Mouse (Mus musculus) ES-E14 (cell line): ENCODE measurements at regions not wholly inside any gene's neighbourhood (a gene's known extent, or its start where the extent isn't known, plus 50 kb on each side); places are given as distances from the start of the nearest gene placed in this dataset.
A peak's percentile ranks its signal among the peaks of the same experiment; 100 is the strongest.

ENCODE experiments used
- DNase-seq: peaks from one replicate; pipeline ENCODE4 v3.0.0-alpha.2; 2013; ENCODE audit warnings: low read depth, low spot score
- H3K27ac ChIP-seq: 2 replicates; pipeline ENCODE4 v1.5.1; 2012; ENCODE audit warnings: low read depth, mild to moderate bottlenecking, low read length, moderate library complexity, mixed read lengths; ENCODE audit not compliant: poor library complexity, insufficient read depth, severe bottlenecking
- H3K36me3 ChIP-seq: 2 replicates; pipeline ENCODE4 v1.6.1; 2012; ENCODE audit warnings: mild to moderate bottlenecking, low read length, moderate library complexity, mixed read lengths; ENCODE audit not compliant: control insufficient read depth, poor library complexity, insufficient read depth, severe bottlenecking
- H3K4me1 ChIP-seq, 2 experiments: fragments of 150-350 bp in 1 of 2; sonication (generic) in 1 of 2; 2 replicates each; pipeline ENCODE4 v1.6.1; 2012; ENCODE audit warnings: low read length in 2 of 2, mild to moderate bottlenecking in 1 of 2, mixed read lengths in 1 of 2; ENCODE audit not compliant: control insufficient read depth in 2 of 2, insufficient read depth in 2 of 2, poor library complexity in 1 of 2
- H3K4me3 ChIP-seq, 2 experiments: fragments of 150-350 bp in 1 of 2; sonication (generic) in 1 of 2; 2 replicates each; pipeline ENCODE4 v1.5.1; 2012; ENCODE audit warnings: low read length in 2 of 2, low read depth in 1 of 2, mild to moderate bottlenecking in 1 of 2, mixed read lengths in 1 of 2; ENCODE audit not compliant: insufficient read depth in 1 of 2, poor library complexity in 1 of 2, severe bottlenecking in 1 of 2
- H3K9ac ChIP-seq: 2 replicates; pipeline ENCODE4 v1.6.1; 2012; ENCODE audit warnings: low read depth, mild to moderate bottlenecking, low read length, mixed read lengths; ENCODE audit not compliant: poor library complexity, insufficient read depth, severe bottlenecking
- H3K9me3 ChIP-seq: fragments of 150-350 bp; sonication (generic); 2 replicates; pipeline ENCODE4 v1.6.1; 2012; ENCODE audit warnings: low read depth, mild to moderate bottlenecking, low read length; ENCODE audit not compliant: control insufficient read depth, insufficient read depth
- CHD2 ChIP-seq: IDR thresholded peaks from 2 replicates; pipeline ENCODE4 v1.6.1; 2014; ENCODE audit warnings: mild to moderate bottlenecking, low read depth, low read length, inconsistent platforms
- HCFC1 ChIP-seq: IDR thresholded peaks from 2 replicates; pipeline ENCODE4 v1.6.1; 2012; ENCODE audit warnings: low read length, inconsistent platforms, borderline replicate concordance; ENCODE audit not compliant: insufficient read depth
- MAFK ChIP-seq: IDR thresholded peaks from 2 replicates; pipeline ENCODE4 v1.6.1; 2014; ENCODE audit warnings: mild to moderate bottlenecking, low read depth, low read length, inconsistent platforms; ENCODE audit not compliant: insufficient read depth
- ZC3H11A ChIP-seq: IDR thresholded peaks from 2 replicates; pipeline ENCODE4 v1.6.1; 2012; ENCODE audit warnings: low read depth, mild to moderate bottlenecking, inconsistent platforms, low read length, borderline replicate concordance
- ZNF384 ChIP-seq: IDR thresholded peaks from 2 replicates; pipeline ENCODE4 v1.6.1; 2012; ENCODE audit warnings: low read depth, low read length, inconsistent platforms
- in situ Hi-C, 2 experiments: fragments of 600-800 bp; cut with MboI; formaldehyde crosslinking; loops; one replicate each; pipeline ENCODE4 v1.15.1; 2025; ENCODE audit warnings: low sequenced_read_pairs in 2 of 2, inconsistent platforms in 1 of 2; ENCODE audit not compliant: unreplicated experiment in 2 of 2

GRCm38 (mm10) chr13:60476366-60476765 lies 125.4 kb upstream of the Dapk1 start:
- Histone ChIP-seq H3K9ac (no peak overlapping the region), H3K27ac (no peak overlapping the region), H3K36me3 (no peaks in the 10 kb centered on the region), H3K4me1 (peaks cover 0 to 8% of the 10 kb centered on the region in 2 experiments; a peak in 2 of 4 replicates), H3K9me3 (no peaks in the 10 kb centered on the region), H3K4me3 (no peak overlapping the region)
- DNase-seq: no peak
- in situ Hi-C loops: loop anchor here in 1 of 2 experiments (5.0 to 10.0 kb wide), 2 partner anchors 271 to 338 kb away; no protein-coding TSS in a partner anchor
- no peak for TF ChIP-seq ZC3H11A
- TF ChIP-seq HCFC1: no peak
- TF ChIP-seq CHD2: no peak
- TF ChIP-seq ZNF384: no peak
- no peak for TF ChIP-seq MAFK

DNA sequence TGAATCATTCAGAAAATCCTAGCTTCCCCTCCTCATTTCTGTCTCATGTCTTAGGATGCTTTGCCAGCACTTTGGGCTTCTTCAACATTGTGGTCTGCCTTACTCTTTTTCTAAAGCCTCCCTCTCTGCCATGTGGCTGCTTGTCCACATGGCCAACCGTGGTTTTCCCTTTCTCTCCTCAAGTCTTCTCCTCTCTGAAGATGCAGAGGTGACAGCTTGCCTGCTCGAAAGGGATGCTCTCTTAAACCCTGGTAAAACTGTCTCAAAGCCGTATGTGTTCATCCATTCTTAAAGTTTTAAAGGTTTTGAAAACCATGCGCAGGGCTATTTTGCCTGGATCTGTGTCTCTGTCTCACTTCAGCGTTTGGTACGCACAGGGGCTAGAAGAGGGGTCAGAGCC lies 123.4 kb upstream of the Dapk1 start:
- Histone ChIP-seq H3K4me1 (peaks cover 0 to 8% of the 10 kb centered on the region in 2 experiments; a peak in 2 of 4 replicates), H3K9me3 (no peaks in the 10 kb centered on the region), H3K36me3 (no peaks in the 10 kb centered on the region), H3K4me3 (no peak overlapping the region), H3K9ac (no peak overlapping the region), H3K27ac (no peak overlapping the region)
- in situ Hi-C loops: loop anchor here in 1 of 2 experiments (5.0 to 10.0 kb wide), 2 partner anchors 269 to 336 kb away; no protein-coding TSS in a partner anchor
- no peak for DNase-seq
- TF ChIP-seq MAFK (no peak), ZNF384 (no peak), ZC3H11A (no peak), HCFC1 (no peak), CHD2 (no peak)

DNA sequence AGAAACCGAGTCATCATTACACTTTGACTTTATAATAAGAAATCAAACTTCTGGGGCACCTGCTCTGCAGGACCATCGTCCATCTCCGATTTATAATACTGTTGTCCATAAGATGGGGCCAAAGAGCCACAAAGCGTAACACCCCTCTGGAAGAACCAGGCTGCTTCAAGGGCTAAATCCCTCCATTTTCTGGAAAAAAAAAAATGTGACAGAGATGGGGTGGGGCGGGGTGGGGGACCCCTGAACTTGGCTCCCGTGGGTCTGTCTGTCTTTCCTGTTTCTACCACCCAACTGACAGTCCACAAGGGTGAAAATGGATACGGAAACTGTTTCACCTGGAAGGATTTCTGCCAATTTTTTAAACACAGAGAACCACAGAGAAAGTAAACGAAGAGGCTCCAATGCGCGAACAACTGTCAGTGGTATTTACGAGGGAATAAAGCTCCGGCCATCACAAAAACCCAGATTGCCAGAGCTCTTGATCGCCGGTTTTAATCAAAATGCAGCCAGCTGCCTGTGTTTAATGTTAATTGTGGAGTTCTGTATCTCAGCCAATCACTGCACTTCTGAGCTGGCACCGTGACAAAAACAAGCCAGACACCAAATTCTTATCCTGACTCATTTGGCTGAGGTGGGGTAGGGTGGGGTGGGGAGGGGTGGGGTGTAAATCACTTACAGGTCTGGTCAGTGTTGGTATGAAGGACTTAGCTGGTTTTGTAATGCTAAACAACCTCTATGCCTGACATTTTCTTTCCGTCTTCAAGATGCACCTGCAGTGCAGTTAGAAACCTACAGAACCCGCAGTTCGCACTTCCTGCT lies 122.5 kb upstream of the Dapk1 start:
- H3K4me1 ChIP-seq: peaks cover 0 to 8% of the 10 kb centered on the region in 2 experiments; a peak in 2 of 4 replicates
- peak overlapping the region in 1 of 2 experiments; percentile 39; a peak in 1 of 4 replicates for H3K4me3 ChIP-seq
- TF ChIP-seq ZC3H11A (peak; percentile 55; the same call in 1 of the 2 replicates), ZNF384 (no peak)
- H3K9ac ChIP-seq: no peak overlapping the region
- no peaks in the 10 kb centered on the region for H3K9me3 ChIP-seq
- DNase-seq: no peak
- H3K36me3 ChIP-seq: no peaks in the 10 kb centered on the region
- H3K27ac ChIP-seq: no peak overlapping the region
- in situ Hi-C loops: loop anchor here in 1 of 2 experiments (5.0 to 10.0 kb wide), 2 partner anchors 268 to 336 kb away; no protein-coding TSS in a partner anchor

- Histone ChIP-seq H3K9ac (no peak overlapping the region), H3K27ac (no peak overlapping the region), H3K4me3 (no peak overlapping the region), H3K4me1 (peaks cover 0 to 8% of the 10 kb centered on the region in 2 experiments; a peak in 2 of 4 replicates), H3K36me3 (no peaks in the 10 kb centered on the region), H3K9me3 (no peaks in the 10 kb centered on the region)
- in situ Hi-C loops: loop anchor here (5.0 to 10.0 kb wide), 3 partner anchors 262 to 335 kb away; no protein-coding TSS in a partner anchor
- no peak for DNase-seq
- TF ChIP-seq MAFK (no peak), HCFC1 (no peak), ZNF384 (no peak)
Observed at GRCm38 (mm10) chr13:60479862-60480730, 121.7 kb upstream of the Dapk1 start.
